Mouse (Mus musculus): ENCODE measurements around the gene Insl6. TPM values are rescaled to one million over a fixed set of nuclear protein-coding genes. Genes with fewer than 3 reads are reported as not detected.

Insl6 gene
- polyA plus RNA-seq, 1 experiment from 2014 or later: 14.9 TPM

GRCm38 (mm10) chr19:29334068-29334745, 9.1 kb upstream of the Insl6 start, which contains the start of gene Rln1:
Rln1 (minus strand) TSS chr19:29334670.
- Histone ChIP-seq H3K27ac (no peak within 1 kb of the TSS), H3K4me3 (ENCODE audit: inconsistent target) (no peak within 1 kb of the TSS), H3K36me3 (ENCODE audit: inconsistent target) (no peaks in the 10 kb centered on the region), H3K79me2 (ENCODE audit: inconsistent target) (no peaks in the 10 kb centered on the region)
- WGBS (ENCODE audit: missing documents): 14% methylated on average over 23 of the region's 23 CpGs

GRCm38 (mm10) chr19:29326822-29327552, 1.8 kb upstream of the Insl6 start:
- no peak overlapping the region for H3K27ac ChIP-seq
- WGBS (ENCODE audit: missing documents): 91% methylated on average over 13 of the region's 13 CpGs

GRCm38 (mm10) chr19:29326396-29326795, 1.2 kb upstream of the Insl6 start:
- Histone ChIP-seq H3K36me3 (ENCODE audit: inconsistent target) (no peaks in the 10 kb centered on the region), H3K27ac (no peak overlapping the region), H3K79me2 (ENCODE audit: inconsistent target) (no peaks in the 10 kb centered on the region), H3K4me3 (ENCODE audit: inconsistent target) (no peak overlapping the region)
- 93% methylated on average over 3 of the region's 4 CpGs for WGBS (ENCODE audit: missing documents)

More at GRCm38 (mm10) chr19:29326822-29327552, 1.8 kb upstream of the Insl6 start:
- Histone ChIP-seq H3K36me3 (ENCODE audit: inconsistent target) (no peaks in the 10 kb centered on the region), H3K4me3 (ENCODE audit: inconsistent target) (no peak overlapping the region), H3K79me2 (ENCODE audit: inconsistent target) (no peaks in the 10 kb centered on the region)

- Histone ChIP-seq H3K79me2 (ENCODE audit: inconsistent target) (no peaks in the 10 kb centered on the region), H3K27ac (no peak overlapping the region), H3K36me3 (ENCODE audit: inconsistent target) (no peaks in the 10 kb centered on the region), H3K4me3 (ENCODE audit: inconsistent target) (no peak overlapping the region)
- 78% methylated on average over 9 of the region's 9 CpGs for WGBS (ENCODE audit: missing documents)
Measured at GRCm38 (mm10) chr19:29325852-29326180, 660 bp upstream of the Insl6 start.

DNA sequence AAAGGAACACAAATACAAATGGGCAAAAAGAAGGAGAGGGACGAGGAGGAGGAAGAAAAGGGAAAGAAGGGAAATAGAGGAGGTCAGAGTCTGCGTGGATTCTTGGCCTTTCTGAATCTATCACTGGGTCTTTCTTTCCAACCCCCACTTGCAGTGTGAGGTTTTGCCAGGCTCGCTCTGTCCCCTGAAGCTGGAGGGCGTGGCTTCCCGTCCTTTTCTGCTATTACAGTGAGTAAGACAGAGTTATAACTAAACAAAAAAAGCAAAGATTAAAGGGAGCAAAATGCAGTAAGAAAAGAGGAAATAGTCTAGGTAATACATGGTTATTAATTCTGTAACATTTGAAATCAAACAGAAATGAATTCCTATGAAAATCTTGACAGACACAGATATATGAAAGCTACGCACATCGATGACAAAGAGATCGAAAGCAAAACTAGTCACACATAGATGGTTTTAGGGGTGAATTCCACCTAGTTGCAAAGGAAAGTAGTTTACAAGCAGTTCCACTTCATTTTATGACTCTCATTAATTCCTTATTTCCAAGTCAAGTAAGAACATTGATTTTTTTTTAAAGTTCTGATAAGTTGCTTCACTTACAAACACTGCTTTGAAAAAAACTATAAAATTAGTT, 1.6 kb downstream of the Insl6 start:
- Histone ChIP-seq H3K36me3 (ENCODE audit: inconsistent target) (no peaks in the 10 kb centered on the region), H3K27ac (no peak overlapping the region), H3K79me2 (ENCODE audit: inconsistent target) (no peaks in the 10 kb centered on the region), H3K4me3 (ENCODE audit: inconsistent target) (peak overlapping the region; percentile 42)
- 17% methylated on average over 8 of the region's 8 CpGs for WGBS (ENCODE audit: missing documents)

- no peak overlapping the region for H3K4me3 ChIP-seq (ENCODE audit: inconsistent target)
- H3K27ac ChIP-seq: no peak overlapping the region
- WGBS (ENCODE audit: missing documents): 94% methylated on average over 7 of the region's 7 CpGs
- H3K36me3 ChIP-seq (ENCODE audit: inconsistent target): peaks cover 38% of the 10 kb centered on the region
- H3K79me2 ChIP-seq (ENCODE audit: inconsistent target): no peaks in the 10 kb centered on the region
Measured at GRCm38 (mm10) chr19:29312661-29313060, 12.5 kb downstream of the Insl6 start.

- Histone ChIP-seq H3K36me3 (ENCODE audit: inconsistent target) (peaks cover 38% of the 10 kb centered on the region), H3K4me3 (ENCODE audit: inconsistent target) (no peak overlapping the region), H3K79me2 (ENCODE audit: inconsistent target) (no peaks in the 10 kb centered on the region), H3K27ac (no peak overlapping the region)
- whole genome bisulfite sequencing (ENCODE audit: missing documents): 99% methylated on average over 8 of the region's 8 CpGs
Measured at GRCm38 (mm10) chr19:29311791-29312190, 13.4 kb downstream of the Insl6 start.

GRCm38 (mm10) chr19:29308832-29309231, 16.3 kb downstream of the Insl6 start:
- Histone ChIP-seq H3K79me2 (ENCODE audit: inconsistent target) (no peaks in the 10 kb centered on the region), H3K27ac (no peak overlapping the region), H3K4me3 (ENCODE audit: inconsistent target) (no peak overlapping the region), H3K36me3 (ENCODE audit: inconsistent target) (peaks cover 50% of the 10 kb centered on the region)

GRCm38 (mm10) chr19:29302119-29302518, 23.0 kb downstream of the Insl6 start:
- no peak overlapping the region for H3K4me3 ChIP-seq (ENCODE audit: inconsistent target)
- no peaks in the 10 kb centered on the region for H3K79me2 ChIP-seq (ENCODE audit: inconsistent target)
- H3K27ac ChIP-seq: no peak overlapping the region
- WGBS (ENCODE audit: missing documents): 100% methylated on average over 2 of the region's 2 CpGs
- peaks cover 64% of the 10 kb centered on the region for H3K36me3 ChIP-seq (ENCODE audit: inconsistent target)

DNA sequence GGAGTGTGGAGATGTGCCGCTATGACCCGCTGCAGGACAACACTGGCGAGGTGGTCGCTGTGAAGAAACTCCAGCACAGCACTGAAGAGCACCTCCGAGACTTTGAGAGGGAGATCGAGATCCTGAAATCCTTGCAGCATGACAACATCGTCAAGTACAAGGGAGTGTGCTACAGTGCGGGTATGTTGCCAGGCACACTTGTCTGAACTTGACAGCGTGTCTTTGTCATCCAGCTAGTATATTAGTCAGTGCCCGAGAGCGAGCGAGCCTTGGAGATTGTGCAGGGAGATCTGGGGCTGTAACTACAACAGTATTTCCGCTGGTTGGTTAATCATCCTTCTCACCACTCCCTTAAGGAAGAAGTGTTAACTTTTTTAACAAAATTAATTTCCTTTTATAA, 24.2 kb downstream of the Insl6 start:
- Histone ChIP-seq H3K4me3 (ENCODE audit: inconsistent target) (no peak overlapping the region), H3K27ac (no peak overlapping the region), H3K36me3 (ENCODE audit: inconsistent target) (peaks cover 73% of the 10 kb centered on the region), H3K79me2 (ENCODE audit: inconsistent target) (no peaks in the 10 kb centered on the region)
- WGBS (ENCODE audit: missing documents): 96% methylated on average over 11 of the region's 13 CpGs

DNA sequence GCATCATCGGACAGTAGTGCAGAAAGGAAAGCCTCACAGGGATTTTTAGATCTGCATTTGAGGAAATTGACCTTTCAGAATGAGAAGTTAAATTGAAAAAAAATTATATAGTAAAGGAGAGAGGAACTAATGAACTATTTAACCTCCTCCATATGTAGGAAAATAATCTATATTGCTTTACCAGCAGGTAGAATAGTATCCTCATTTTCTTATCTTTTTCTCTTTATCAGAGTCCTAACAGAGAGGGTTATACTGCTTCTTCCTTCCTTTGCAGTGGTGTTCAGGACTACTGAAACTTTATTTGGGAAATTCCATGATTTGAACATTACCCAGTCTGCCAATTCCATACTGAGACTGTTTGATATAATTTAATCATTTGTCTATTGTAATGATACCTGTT, 27.8 kb downstream of the Insl6 start:
- Histone ChIP-seq H3K27ac (no peak overlapping the region), H3K79me2 (ENCODE audit: inconsistent target) (no peaks in the 10 kb centered on the region), H3K36me3 (ENCODE audit: inconsistent target) (peaks cover 83% of the 10 kb centered on the region), H3K4me3 (ENCODE audit: inconsistent target) (no peak overlapping the region)
- WGBS (ENCODE audit: missing documents): 92% methylated on average over 1 of the region's 1 CpGs

DNA sequence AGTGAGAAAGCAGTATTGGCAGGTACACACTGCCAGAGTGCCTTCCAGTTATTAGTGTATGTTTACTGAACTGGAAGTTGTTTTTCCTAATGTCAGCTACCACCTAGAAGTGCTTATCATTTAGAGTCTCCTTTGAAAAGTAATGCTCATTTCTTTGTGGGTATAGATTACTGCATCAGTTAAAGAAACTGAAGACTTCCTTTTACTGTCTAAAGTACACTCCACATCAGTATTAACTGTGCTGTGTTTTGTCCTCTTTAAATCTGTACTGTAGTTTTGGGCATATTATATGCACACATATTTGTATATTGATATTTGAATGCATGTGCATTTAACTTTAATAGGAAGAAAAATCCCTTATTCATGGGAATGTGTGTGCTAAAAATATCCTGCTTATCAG, 29.0 kb downstream of the Insl6 start:
- Histone ChIP-seq H3K4me3 (ENCODE audit: inconsistent target) (no peak overlapping the region), H3K36me3 (ENCODE audit: inconsistent target) (peaks cover 84% of the 10 kb centered on the region), H3K79me2 (ENCODE audit: inconsistent target) (no peaks in the 10 kb centered on the region), H3K27ac (no peak overlapping the region)

DNA sequence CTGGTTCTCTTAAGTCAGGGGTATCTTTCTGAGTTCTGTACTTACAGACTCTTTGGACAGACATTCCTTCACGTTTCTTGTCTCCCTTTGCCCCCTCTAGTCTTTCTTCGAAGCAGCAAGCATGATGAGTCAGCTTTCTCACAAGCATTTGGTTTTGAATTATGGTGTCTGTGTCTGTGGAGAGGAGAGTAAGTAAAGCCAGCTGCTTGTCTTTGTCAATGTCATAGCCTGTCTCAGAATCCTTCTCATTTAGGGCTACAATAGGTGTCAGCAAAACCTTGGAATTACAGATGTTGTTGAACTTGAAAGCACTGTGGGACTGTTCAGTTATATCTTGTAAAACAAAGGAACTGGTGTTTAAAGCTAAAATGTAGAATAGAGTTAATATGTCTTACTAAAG, 30.4 kb downstream of the Insl6 start:
- peaks cover 84% of the 10 kb centered on the region for H3K36me3 ChIP-seq (ENCODE audit: inconsistent target)
- H3K79me2 ChIP-seq (ENCODE audit: inconsistent target): no peaks in the 10 kb centered on the region
- no peak overlapping the region for H3K27ac ChIP-seq
- WGBS (ENCODE audit: missing documents): 62% methylated on average over 2 of the region's 2 CpGs
- no peak overlapping the region for H3K4me3 ChIP-seq (ENCODE audit: inconsistent target)

DNA sequence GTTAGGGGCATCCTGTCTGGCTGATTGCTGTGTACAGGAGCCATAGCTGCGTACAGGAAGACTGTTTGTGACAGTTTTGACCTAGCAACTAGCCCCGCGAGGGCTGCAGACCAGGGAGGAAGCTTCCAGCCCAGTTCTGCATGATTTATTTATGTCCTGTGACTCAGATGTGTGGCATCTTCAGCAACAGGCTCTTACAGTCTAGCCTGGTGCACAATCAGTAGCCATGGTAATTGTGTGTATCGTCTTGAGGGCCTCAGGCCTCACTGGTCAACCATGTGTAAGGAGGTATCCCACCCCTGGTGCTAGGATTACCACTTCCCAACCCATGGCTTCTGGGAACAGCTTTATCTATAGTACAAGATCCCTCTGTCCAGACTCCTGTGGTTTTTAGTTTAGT, 32.6 kb downstream of the Insl6 start:
- 94% methylated on average over 4 of the region's 4 CpGs for WGBS (ENCODE audit: missing documents)
- Histone ChIP-seq H3K27ac (no peak overlapping the region), H3K4me3 (ENCODE audit: inconsistent target) (no peak overlapping the region), H3K79me2 (ENCODE audit: inconsistent target) (no peaks in the 10 kb centered on the region), H3K36me3 (ENCODE audit: inconsistent target) (peaks cover 81% of the 10 kb centered on the region)

GRCm38 (mm10) chr19:29291532-29291931, 33.6 kb downstream of the Insl6 start:
- peaks cover 87% of the 10 kb centered on the region for H3K36me3 ChIP-seq (ENCODE audit: inconsistent target)
- H3K27ac ChIP-seq: no peak overlapping the region
- no peaks in the 10 kb centered on the region for H3K79me2 ChIP-seq (ENCODE audit: inconsistent target)
- no peak overlapping the region for H3K4me3 ChIP-seq (ENCODE audit: inconsistent target)
- 94% methylated on average over 14 of the region's 14 CpGs for WGBS (ENCODE audit: missing documents)
